Mouse (Mus musculus): ENCODE measurements at regions not wholly inside any gene's neighbourhood (a gene's known extent, or its start where the extent isn't known, plus 50 kb on each side); places are given as distances from the start of the nearest gene placed in this dataset.

DNA sequence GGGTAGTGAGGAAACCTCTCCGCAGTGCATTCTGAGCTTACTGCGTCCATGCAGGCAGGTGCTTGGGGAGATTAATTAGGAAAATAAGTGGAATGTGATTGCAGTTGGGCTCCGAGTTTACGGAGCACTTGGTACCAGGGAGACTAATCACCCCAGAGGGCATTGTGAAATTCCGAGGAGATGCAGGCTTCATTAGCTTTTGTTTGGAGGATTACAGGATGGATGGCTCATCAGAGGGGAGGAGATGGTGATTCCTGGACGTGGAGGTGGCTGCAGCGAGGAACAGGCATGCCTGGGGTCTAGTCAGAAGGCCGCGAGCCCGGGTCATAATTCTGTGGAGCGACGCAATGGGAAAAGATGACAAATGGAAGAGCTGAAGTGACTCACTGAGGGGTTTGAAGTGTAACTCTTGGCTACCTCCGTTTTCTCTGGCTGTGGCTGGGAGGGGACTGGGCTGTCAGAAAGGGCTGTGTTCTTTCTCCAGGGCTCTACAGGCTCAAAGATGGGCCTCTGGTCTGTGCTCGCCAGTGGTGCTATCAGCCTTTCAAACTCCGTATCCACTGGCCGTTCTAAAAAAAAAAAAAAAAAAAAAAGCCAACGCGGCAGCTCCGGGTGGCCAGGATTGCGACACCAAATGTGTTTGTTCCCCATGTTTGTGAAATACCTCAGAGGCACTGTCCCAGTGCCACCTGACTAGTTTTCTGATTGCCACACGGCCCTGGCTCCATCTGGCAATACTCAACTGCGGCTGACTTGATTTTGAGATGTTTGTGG is 232.4 kb downstream of the 4933412E24Rik start:
- Histone ChIP-seq H3K27ac (ENCODE audit: insufficient read depth, low read length) (no peak overlapping the region), H3K9ac (ENCODE audit: low read depth, poor library complexity, severe bottlenecking) (no peak overlapping the region), H3K9me3 (replicated peaks; ENCODE audit: control insufficient read depth, insufficient read depth, low read length, poor library complexity, severe bottlenecking) (peaks cover 4% of the 10 kb centered on the region; the same call in 1 of the 2 replicates), H3K4me1 (ENCODE audit: control insufficient read depth, insufficient read depth, low read length) (peaks cover 3% of the 10 kb centered on the region), H3K27me3 (ENCODE audit: control insufficient read depth, insufficient read depth, low read length, poor library complexity, severe bottlenecking) (no peaks in the 10 kb centered on the region), H3K36me3 (ENCODE audit: control insufficient read depth, insufficient read depth, low read length, poor library complexity, severe bottlenecking) (no peaks in the 10 kb centered on the region), H3K4me3 (ENCODE audit: low read depth, low read length) (no peak overlapping the region)
- TF ChIP-seq EP300 (IDR thresholded peaks at IDR 0.05; ENCODE audit: insufficient read depth, low read depth, low read length) (no peak), CTCF (IDR thresholded peaks at IDR 0.05; ENCODE audit: low read depth, low read length) (no peak), POLR2A (IDR thresholded peaks at IDR 0.05; ENCODE audit: insufficient read depth, low read length) (no peak)

DNA sequence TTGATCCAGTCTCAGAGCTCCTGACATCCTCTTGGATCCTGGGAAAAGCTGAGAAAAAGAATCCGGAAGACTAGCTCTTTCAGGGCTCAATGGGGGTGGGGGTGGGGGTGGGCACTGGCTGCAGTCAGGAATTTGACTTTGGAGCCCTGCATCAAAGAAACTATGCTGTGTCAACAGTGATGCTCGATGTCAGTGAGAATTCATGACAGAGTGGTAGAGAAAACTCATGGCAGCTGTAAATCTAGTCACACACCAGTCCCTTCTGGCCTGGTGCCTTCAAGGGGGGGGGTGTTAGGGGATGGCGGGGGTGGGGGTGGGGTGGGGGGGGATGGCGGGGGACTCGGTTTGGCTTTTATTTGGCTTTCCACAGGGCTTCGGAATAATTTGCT is 233.0 kb downstream of the 4933412E24Rik start:
- Histone ChIP-seq H3K27ac (ENCODE audit: insufficient read depth, low read length) (no peak overlapping the region), H3K27me3 (ENCODE audit: control insufficient read depth, insufficient read depth, low read length, poor library complexity, severe bottlenecking) (no peaks in the 10 kb centered on the region), H3K4me1 (ENCODE audit: control insufficient read depth, insufficient read depth, low read length) (peaks cover 3% of the 10 kb centered on the region), H3K4me3 (ENCODE audit: low read depth, low read length) (no peak overlapping the region), H3K9ac (ENCODE audit: low read depth, poor library complexity, severe bottlenecking) (no peak overlapping the region), H3K36me3 (ENCODE audit: control insufficient read depth, insufficient read depth, low read length, poor library complexity, severe bottlenecking) (no peaks in the 10 kb centered on the region), H3K9me3 (replicated peaks; ENCODE audit: control insufficient read depth, insufficient read depth, low read length, poor library complexity, severe bottlenecking) (peaks cover 4% of the 10 kb centered on the region; the same call in 1 of the 2 replicates)
- TF ChIP-seq POLR2A (IDR thresholded peaks at IDR 0.05; ENCODE audit: insufficient read depth, low read length) (no peak), EP300 (IDR thresholded peaks at IDR 0.05; ENCODE audit: insufficient read depth, low read depth, low read length) (no peak), CTCF (IDR thresholded peaks at IDR 0.05; ENCODE audit: low read depth, low read length) (no peak)

DNA sequence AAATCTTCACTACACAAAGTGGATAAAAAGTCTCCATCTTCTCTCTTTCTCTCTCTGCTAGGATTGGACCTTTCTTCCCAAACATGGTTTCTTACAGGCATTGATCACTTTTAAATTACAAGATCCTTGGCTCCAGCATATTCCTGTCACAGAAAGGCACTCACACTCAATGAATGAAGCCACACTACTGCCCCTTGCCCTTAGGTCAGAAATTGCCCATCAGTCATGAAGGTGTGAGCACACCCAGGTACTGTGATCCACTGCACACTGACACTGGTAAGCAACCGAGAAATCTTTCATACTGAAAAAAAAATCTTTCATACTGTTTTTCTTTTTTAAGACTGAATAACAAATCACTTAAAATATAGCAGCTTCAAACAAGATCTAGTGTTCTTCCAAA is 235.9 kb downstream of the 4933412E24Rik start:
- Histone ChIP-seq H3K4me1 (ENCODE audit: control insufficient read depth, insufficient read depth, low read length) (peaks cover 3% of the 10 kb centered on the region), H3K36me3 (ENCODE audit: control insufficient read depth, insufficient read depth, low read length, poor library complexity, severe bottlenecking) (no peaks in the 10 kb centered on the region), H3K9ac (ENCODE audit: low read depth, poor library complexity, severe bottlenecking) (no peak overlapping the region), H3K9me3 (replicated peaks; ENCODE audit: control insufficient read depth, insufficient read depth, low read length, poor library complexity, severe bottlenecking) (no peaks in the 10 kb centered on the region), H3K27me3 (ENCODE audit: control insufficient read depth, insufficient read depth, low read length, poor library complexity, severe bottlenecking) (peaks cover 2% of the 10 kb centered on the region; the same call in 1 of the 2 replicates), H3K27ac (ENCODE audit: insufficient read depth, low read length) (no peak overlapping the region), H3K4me3 (ENCODE audit: low read depth, low read length) (no peak overlapping the region)
- no peak for TF ChIP-seq EP300 (IDR thresholded peaks at IDR 0.05; ENCODE audit: insufficient read depth, low read depth, low read length)
- TF ChIP-seq CTCF (IDR thresholded peaks at IDR 0.05; ENCODE audit: low read depth, low read length), result no peak
- TF ChIP-seq POLR2A (IDR thresholded peaks at IDR 0.05; ENCODE audit: insufficient read depth, low read length), result no peak

DNA sequence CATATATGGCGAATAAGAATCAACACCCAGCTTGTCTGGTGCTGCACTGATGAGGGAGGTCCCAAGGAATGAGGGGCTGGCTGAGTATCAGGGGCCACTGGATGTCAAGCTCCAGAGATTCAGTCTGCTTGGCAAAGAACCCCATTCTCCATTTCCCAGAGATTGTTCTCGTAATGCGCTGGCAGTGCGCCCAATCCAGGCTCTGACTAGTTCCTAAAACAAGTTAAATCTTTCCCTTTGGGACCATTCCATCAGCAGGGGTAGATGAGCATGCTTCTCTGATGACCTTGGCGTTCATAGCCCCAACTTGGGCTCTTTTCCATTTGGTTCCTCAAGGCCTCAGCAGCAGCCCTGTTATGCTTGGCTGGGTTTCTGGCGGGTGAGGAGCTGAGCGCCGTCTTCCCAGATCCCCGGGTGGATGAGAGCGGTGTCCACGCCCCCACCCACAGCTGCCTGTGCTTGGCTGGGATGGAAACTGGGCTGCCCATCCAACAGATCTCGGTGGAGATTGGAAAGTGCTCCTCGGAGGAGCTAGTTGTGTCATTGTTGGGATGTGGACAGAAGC is 239.0 kb downstream of the 4933412E24Rik start:
- Histone ChIP-seq H3K27ac (ENCODE audit: insufficient read depth, low read length) (no peak overlapping the region), H3K36me3 (ENCODE audit: control insufficient read depth, insufficient read depth, low read length, poor library complexity, severe bottlenecking) (no peaks in the 10 kb centered on the region), H3K9ac (ENCODE audit: low read depth, poor library complexity, severe bottlenecking) (no peak overlapping the region), H3K27me3 (ENCODE audit: control insufficient read depth, insufficient read depth, low read length, poor library complexity, severe bottlenecking) (peaks cover 2% of the 10 kb centered on the region; the same call in 1 of the 2 replicates), H3K4me1 (ENCODE audit: control insufficient read depth, insufficient read depth, low read length) (no peaks in the 10 kb centered on the region), H3K9me3 (replicated peaks; ENCODE audit: control insufficient read depth, insufficient read depth, low read length, poor library complexity, severe bottlenecking) (no peaks in the 10 kb centered on the region), H3K4me3 (ENCODE audit: low read depth, low read length) (no peak overlapping the region)
- no peak for TF ChIP-seq EP300 (IDR thresholded peaks at IDR 0.05; ENCODE audit: insufficient read depth, low read depth, low read length)
- no peak for TF ChIP-seq POLR2A (IDR thresholded peaks at IDR 0.05; ENCODE audit: insufficient read depth, low read length)
- TF ChIP-seq CTCF (IDR thresholded peaks at IDR 0.05; ENCODE audit: low read depth, low read length), result no peak

DNA sequence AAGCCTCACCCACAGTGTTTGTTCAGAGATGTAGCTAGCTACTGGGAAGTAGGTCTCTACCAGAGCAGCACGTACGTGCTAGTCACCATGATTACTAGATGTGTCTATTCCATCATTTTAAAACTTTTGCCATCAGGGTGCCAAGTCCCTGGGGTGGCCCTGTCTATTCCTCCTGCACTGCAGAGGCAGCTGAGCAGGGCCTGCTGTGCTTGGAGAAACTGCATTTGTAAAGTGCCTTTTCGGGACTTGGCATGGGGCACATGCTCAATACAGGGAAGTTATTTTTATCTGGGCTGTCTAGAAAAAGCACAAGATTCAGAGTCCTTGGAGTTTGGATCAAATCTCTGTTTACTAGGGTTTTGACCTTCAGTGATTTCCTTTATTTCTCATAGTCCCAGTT is 240.6 kb downstream of the 4933412E24Rik start:
- Histone ChIP-seq H3K4me3 (ENCODE audit: low read depth, low read length) (no peak overlapping the region), H3K27ac (ENCODE audit: insufficient read depth, low read length) (no peak overlapping the region), H3K27me3 (ENCODE audit: control insufficient read depth, insufficient read depth, low read length, poor library complexity, severe bottlenecking) (peaks cover 2% of the 10 kb centered on the region; the same call in 1 of the 2 replicates), H3K4me1 (ENCODE audit: control insufficient read depth, insufficient read depth, low read length) (no peaks in the 10 kb centered on the region), H3K36me3 (ENCODE audit: control insufficient read depth, insufficient read depth, low read length, poor library complexity, severe bottlenecking) (no peaks in the 10 kb centered on the region), H3K9ac (ENCODE audit: low read depth, poor library complexity, severe bottlenecking) (no peak overlapping the region), H3K9me3 (replicated peaks; ENCODE audit: control insufficient read depth, insufficient read depth, low read length, poor library complexity, severe bottlenecking) (peaks cover 12% of the 10 kb centered on the region)
- TF ChIP-seq EP300 (IDR thresholded peaks at IDR 0.05; ENCODE audit: insufficient read depth, low read depth, low read length) (no peak), CTCF (IDR thresholded peaks at IDR 0.05; ENCODE audit: low read depth, low read length) (no peak), POLR2A (IDR thresholded peaks at IDR 0.05; ENCODE audit: insufficient read depth, low read length) (no peak)

DNA sequence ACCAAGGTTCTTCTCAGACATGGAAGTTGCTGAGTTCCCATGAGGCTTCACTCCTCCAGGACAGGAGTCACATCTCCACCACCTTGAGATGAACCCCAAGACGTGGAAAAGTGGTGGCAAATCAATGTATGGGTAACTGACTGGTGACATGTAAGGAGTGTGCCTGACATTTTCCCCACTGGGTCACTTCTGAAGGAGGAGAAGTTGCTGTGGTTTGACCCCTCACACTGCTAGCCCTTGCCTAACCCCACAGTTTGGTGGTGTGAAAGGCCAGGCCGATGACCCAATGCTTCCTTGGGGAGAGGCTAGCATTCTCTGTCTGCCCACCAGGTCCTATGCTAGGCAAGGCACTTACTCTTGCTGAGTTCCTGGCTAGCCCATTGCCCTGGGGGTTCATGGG is 242.4 kb downstream of the 4933412E24Rik start:
- Histone ChIP-seq H3K9me3 (replicated peaks; ENCODE audit: control insufficient read depth, insufficient read depth, low read length, poor library complexity, severe bottlenecking) (peaks cover 20% of the 10 kb centered on the region), H3K27me3 (ENCODE audit: control insufficient read depth, insufficient read depth, low read length, poor library complexity, severe bottlenecking) (peaks cover 2% of the 10 kb centered on the region; the same call in 1 of the 2 replicates), H3K4me3 (ENCODE audit: low read depth, low read length) (no peak overlapping the region), H3K9ac (ENCODE audit: low read depth, poor library complexity, severe bottlenecking) (no peak overlapping the region), H3K27ac (ENCODE audit: insufficient read depth, low read length) (no peak overlapping the region), H3K4me1 (ENCODE audit: control insufficient read depth, insufficient read depth, low read length) (no peaks in the 10 kb centered on the region), H3K36me3 (ENCODE audit: control insufficient read depth, insufficient read depth, low read length, poor library complexity, severe bottlenecking) (no peaks in the 10 kb centered on the region)
- no peak for TF ChIP-seq CTCF (IDR thresholded peaks at IDR 0.05; ENCODE audit: low read depth, low read length)
- TF ChIP-seq POLR2A (IDR thresholded peaks at IDR 0.05; ENCODE audit: insufficient read depth, low read length), result no peak
- no peak for TF ChIP-seq EP300 (IDR thresholded peaks at IDR 0.05; ENCODE audit: insufficient read depth, low read depth, low read length)

Data from ES-Bruce4 (cell line).